Mouse (Mus musculus) heart, embryonic 13.5 days (tissue): ENCODE measurements at regions not wholly inside any gene's neighbourhood (a gene's known extent, or its start where the extent isn't known, plus 50 kb on each side); places are given as distances from the start of the nearest gene placed in this dataset.

Experiments
- ATAC-seq: fragments of 200-750 bp; cut with Nextera tagmentation; 2 replicates; pipeline ENCODE4 v1.8.0; 2017; ENCODE audit warnings: moderate TSS enrichment; ENCODE audit not compliant: insufficient number of reproducible peaks, low FRiP score, low TSS enrichment; ENCODE audit errors: extremely low read depth
- H3K27ac ChIP-seq: fragments of 300-500 bp; sonication (generic); replicated peaks from 2 replicates; pipeline ENCODE4 v1.5.1; 2015; ENCODE audit warnings: moderate library complexity, mild to moderate bottlenecking, inconsistent platforms
- H3K27me3 ChIP-seq: fragments of 300-500 bp; sonication (generic); replicated peaks from 2 replicates; pipeline ENCODE4 v1.6.1; 2015; ENCODE audit warnings: mild to moderate bottlenecking, inconsistent platforms
- H3K36me3 ChIP-seq: fragments of 300-500 bp; sonication (generic); 2 replicates; pipeline ENCODE4 v1.6.1; 2015; ENCODE audit warnings: mild to moderate bottlenecking, inconsistent platforms
- H3K4me1 ChIP-seq: fragments of 300-500 bp; sonication (generic); 2 replicates; pipeline ENCODE4 v1.6.1; 2015; ENCODE audit warnings: inconsistent platforms
- H3K4me2 ChIP-seq: fragments of 300-500 bp; sonication (generic); 2 replicates; pipeline ENCODE4 v1.6.1; 2015; ENCODE audit warnings: inconsistent platforms, mild to moderate bottlenecking, moderate library complexity
- H3K4me3 ChIP-seq: fragments of 300-500 bp; sonication (generic); 2 replicates; pipeline ENCODE4 v1.5.1; 2015; ENCODE audit warnings: moderate library complexity, mild to moderate bottlenecking, inconsistent platforms
- H3K9ac ChIP-seq: fragments of 300-500 bp; sonication (generic); 2 replicates; pipeline ENCODE4 v1.6.1; 2015; ENCODE audit warnings: inconsistent platforms, mild to moderate bottlenecking, moderate library complexity
- H3K9me3 ChIP-seq: fragments of 300-500 bp; sonication (generic); 2 replicates; pipeline ENCODE4 v1.6.1; 2016; ENCODE audit warnings: inconsistent platforms
- WGBS: fragments of 180-500 bp; shearing (Covaris S2); methylation state at CpG from one replicate; pipeline ENCODE4 v1.1.7; 2015; ENCODE audit warnings: mixed read lengths; 5-methylcytosine and 5-hydroxymethylcytosine counted together

GRCm38 (mm10) chr8:36322578-36322977 is 557.0 kb downstream of the Gm19410 start:
- no peak overlapping the region for H3K27ac ChIP-seq
- no peak overlapping the region for H3K4me2 ChIP-seq
- H3K36me3 ChIP-seq: no peaks in the 10 kb centered on the region
- no peak overlapping the region for H3K9ac ChIP-seq
- H3K9me3 ChIP-seq: no peaks in the 10 kb centered on the region
- 66% methylated on average over 7 of the region's 7 CpGs for WGBS
- H3K27me3 ChIP-seq: no peaks in the 10 kb centered on the region
- ATAC-seq: no peak
- peaks cover 17% of the 10 kb centered on the region for H3K4me1 ChIP-seq
- no peak overlapping the region for H3K4me3 ChIP-seq

DNA sequence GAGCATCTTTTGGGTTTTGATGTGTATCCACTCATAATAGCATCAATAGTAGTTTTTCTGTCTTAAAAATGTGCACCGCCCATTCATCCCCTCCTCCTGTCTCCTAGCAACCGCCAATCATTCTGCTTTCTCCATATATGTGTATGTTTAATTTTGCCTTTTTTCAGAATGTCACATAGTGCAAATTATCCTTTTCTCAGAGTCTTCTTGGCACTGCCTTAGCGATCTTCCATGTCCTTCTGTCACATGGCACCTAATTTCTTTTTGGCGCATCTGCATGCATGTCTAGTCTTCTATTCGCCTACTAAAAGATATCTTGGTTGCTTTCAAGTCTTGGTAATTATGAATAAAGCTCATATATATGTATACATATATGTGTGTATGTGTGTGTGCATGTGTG is 573.0 kb downstream of the Gm19410 start:
- Histone ChIP-seq H3K9me3 (no peaks in the 10 kb centered on the region), H3K4me2 (no peak overlapping the region), H3K36me3 (no peaks in the 10 kb centered on the region), H3K27ac (no peak overlapping the region), H3K27me3 (no peaks in the 10 kb centered on the region; the same call in 1 of the 2 replicates), H3K4me1 (no peaks in the 10 kb centered on the region), H3K4me3 (no peak overlapping the region), H3K9ac (no peak overlapping the region)
- 92% methylated on average over 5 of the region's 5 CpGs for WGBS
- ATAC-seq: no peak

- Histone ChIP-seq H3K9ac (no peak overlapping the region), H3K9me3 (no peaks in the 10 kb centered on the region), H3K27me3 (no peaks in the 10 kb centered on the region; the same call in 1 of the 2 replicates), H3K4me1 (no peaks in the 10 kb centered on the region), H3K27ac (no peak overlapping the region), H3K36me3 (no peaks in the 10 kb centered on the region), H3K4me3 (no peak overlapping the region), H3K4me2 (no peak overlapping the region)
- ATAC-seq: no peak
- WGBS: 85% methylated on average over 6 of the region's 6 CpGs
These were observed 573.9 kb downstream of the Gm19410 start for GRCm38 (mm10) chr8:36339449-36339848.

DNA sequence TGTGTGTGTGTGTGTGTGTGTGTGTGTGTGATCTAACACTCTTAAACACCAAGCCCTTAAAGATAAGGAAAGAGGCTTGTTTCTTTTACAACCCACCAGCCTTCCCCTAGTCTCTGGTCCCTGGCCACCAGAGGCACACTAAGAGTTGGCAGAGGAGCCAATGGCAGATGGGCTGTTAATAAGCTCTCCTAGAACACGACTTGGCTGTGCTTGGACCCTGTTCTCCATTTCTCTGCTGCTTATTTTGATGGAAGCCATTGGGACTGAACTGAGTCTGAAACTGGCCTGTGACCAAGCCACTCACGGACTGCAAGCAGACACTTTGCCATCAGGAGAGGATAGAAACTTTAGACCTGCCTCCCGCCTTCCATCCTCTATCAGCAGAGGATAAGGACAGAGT is 574.9 kb downstream of the Gm19410 start:
- H3K27me3 ChIP-seq: no peaks in the 10 kb centered on the region; the same call in 1 of the 2 replicates
- 66% methylated on average over 3 of the region's 3 CpGs for WGBS
- no peaks in the 10 kb centered on the region for H3K9me3 ChIP-seq
- H3K4me3 ChIP-seq: no peak overlapping the region
- no peak for ATAC-seq
- H3K4me1 ChIP-seq: no peaks in the 10 kb centered on the region
- H3K9ac ChIP-seq: no peak overlapping the region
- H3K36me3 ChIP-seq: no peaks in the 10 kb centered on the region
- H3K27ac ChIP-seq: no peak overlapping the region
- H3K4me2 ChIP-seq: no peak overlapping the region

GRCm38 (mm10) chr8:36341965-36342364 is 576.4 kb downstream of the Gm19410 start:
- ATAC-seq: no peak
- 71% methylated on average over 4 of the region's 4 CpGs for WGBS
- Histone ChIP-seq H3K9ac (no peak overlapping the region), H3K27ac (no peak overlapping the region), H3K9me3 (no peaks in the 10 kb centered on the region), H3K4me2 (no peak overlapping the region), H3K36me3 (no peaks in the 10 kb centered on the region), H3K27me3 (no peaks in the 10 kb centered on the region; the same call in 1 of the 2 replicates), H3K4me1 (no peaks in the 10 kb centered on the region), H3K4me3 (no peak overlapping the region)

DNA sequence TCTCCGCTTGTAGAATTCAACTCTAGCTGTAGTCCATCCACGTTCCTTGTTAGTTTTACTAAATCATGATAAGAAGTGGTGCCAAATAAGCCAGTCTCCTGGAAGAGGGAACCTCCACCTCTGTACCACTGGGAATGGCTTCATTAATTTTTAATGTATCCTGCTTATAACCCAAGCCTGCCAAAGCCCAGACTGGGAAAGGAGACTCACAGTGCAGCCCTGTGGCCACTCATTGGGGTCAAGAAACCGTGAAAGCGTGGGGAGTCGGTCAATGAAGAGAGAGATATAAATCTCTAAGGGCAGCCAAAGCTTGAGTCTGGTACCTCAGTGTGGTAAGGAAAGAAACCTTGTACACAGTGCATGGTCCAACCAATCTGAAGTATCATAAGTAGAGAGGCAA is 577.1 kb downstream of the Gm19410 start:
- H3K36me3 ChIP-seq: no peaks in the 10 kb centered on the region
- H3K4me1 ChIP-seq: 0 out of 2 replicates have a peak, but pooled peaks cover 1% of the 10 kb centered on the region
- H3K4me3 ChIP-seq: no peak overlapping the region
- H3K27me3 ChIP-seq: no peaks in the 10 kb centered on the region; the same call in 1 of the 2 replicates
- H3K27ac ChIP-seq: no peak overlapping the region
- H3K9me3 ChIP-seq: no peaks in the 10 kb centered on the region
- no peak overlapping the region for H3K4me2 ChIP-seq
- WGBS: 77% methylated on average over 5 of the region's 5 CpGs
- no peak overlapping the region for H3K9ac ChIP-seq
- no peak for ATAC-seq

GRCm38 (mm10) chr8:36346682-36347324 is 581.2 kb downstream of the Gm19410 start:
- 39% methylated on average over 7 of the region's 7 CpGs for WGBS

GRCm38 (mm10) chr8:36348067-36348466 is 582.5 kb downstream of the Gm19410 start:
- ATAC-seq: no peak
- Histone ChIP-seq H3K27me3 (no peaks in the 10 kb centered on the region; the same call in 1 of the 2 replicates), H3K27ac (no peak overlapping the region), H3K36me3 (no peaks in the 10 kb centered on the region), H3K9ac (no peak overlapping the region), H3K9me3 (no peaks in the 10 kb centered on the region), H3K4me3 (no peak overlapping the region), H3K4me1 (peaks cover 8% of the 10 kb centered on the region; the same call in 1 of the 2 replicates), H3K4me2 (no peak overlapping the region)
- 67% methylated on average over 1 of the region's 1 CpGs for WGBS

More at GRCm38 (mm10) chr8:36346682-36347324, 581.2 kb downstream of the Gm19410 start:
- no peaks in the 10 kb centered on the region; the same call in 1 of the 2 replicates for H3K27me3 ChIP-seq
- no peak overlapping the region for H3K4me2 ChIP-seq
- H3K4me1 ChIP-seq: peaks cover 8% of the 10 kb centered on the region; the same call in 1 of the 2 replicates
- no peak overlapping the region for H3K9ac ChIP-seq
- H3K9me3 ChIP-seq: no peaks in the 10 kb centered on the region
- no peaks in the 10 kb centered on the region for H3K36me3 ChIP-seq
- ATAC-seq: no peak
- no peak overlapping the region for H3K4me3 ChIP-seq
- no peak overlapping the region for H3K27ac ChIP-seq

DNA sequence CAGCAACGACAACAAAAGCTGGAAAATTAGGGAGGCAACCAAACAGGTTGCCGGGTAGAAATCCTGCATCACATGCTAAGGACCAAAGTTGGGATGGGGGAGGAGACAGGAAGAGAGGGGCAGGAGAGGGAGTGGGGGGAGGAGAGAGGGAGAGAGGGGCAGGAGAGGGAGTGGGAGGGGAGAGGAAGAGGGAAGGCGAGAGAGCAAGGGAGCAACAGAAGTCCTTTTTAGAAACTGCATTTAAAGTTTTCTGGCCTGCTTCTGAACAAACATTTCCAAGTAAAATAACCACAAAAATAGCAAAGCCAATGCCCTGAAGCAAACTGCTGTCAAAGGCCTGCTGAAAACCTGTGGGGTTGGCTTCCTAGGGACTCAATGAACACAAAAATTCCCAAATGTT is 589.3 kb downstream of the Gm19410 start:
- H3K9ac ChIP-seq: no peak overlapping the region
- no peaks in the 10 kb centered on the region for H3K4me1 ChIP-seq
- no peak overlapping the region; the same call in 1 of the 2 replicates for H3K27ac ChIP-seq
- ATAC-seq: no peak
- H3K36me3 ChIP-seq: no peaks in the 10 kb centered on the region
- H3K27me3 ChIP-seq: no peaks in the 10 kb centered on the region
- H3K9me3 ChIP-seq: no peaks in the 10 kb centered on the region
- WGBS: 15% methylated on average over 3 of the region's 3 CpGs
- H3K4me2 ChIP-seq: no peak overlapping the region
- no peak overlapping the region for H3K4me3 ChIP-seq

GRCm38 (mm10) chr8:36358998-36359397 is 593.4 kb downstream of the Gm19410 start:
- Histone ChIP-seq H3K9ac (no peak overlapping the region), H3K4me3 (no peak overlapping the region), H3K4me1 (no peaks in the 10 kb centered on the region), H3K9me3 (no peaks in the 10 kb centered on the region), H3K27ac (no peak overlapping the region), H3K36me3 (no peaks in the 10 kb centered on the region), H3K4me2 (no peak overlapping the region), H3K27me3 (no peaks in the 10 kb centered on the region)
- ATAC-seq: no peak
- 67% methylated on average over 2 of the region's 2 CpGs for WGBS

GRCm38 (mm10) chr8:36361255-36361654 is 595.7 kb downstream of the Gm19410 start:
- WGBS: 10% methylated on average over 2 of the region's 2 CpGs
- H3K36me3 ChIP-seq: no peaks in the 10 kb centered on the region
- no peaks in the 10 kb centered on the region for H3K27me3 ChIP-seq
- H3K4me2 ChIP-seq: no peak overlapping the region
- H3K4me1 ChIP-seq: no peaks in the 10 kb centered on the region
- no peak overlapping the region for H3K9ac ChIP-seq
- no peak for ATAC-seq
- no peaks in the 10 kb centered on the region for H3K9me3 ChIP-seq
- no peak overlapping the region for H3K4me3 ChIP-seq
- H3K27ac ChIP-seq: no peak overlapping the region

- WGBS: 30% methylated on average over 8 of the region's 8 CpGs
These were observed 596.2 kb downstream of the Gm19410 start for GRCm38 (mm10) chr8:36361818-36362217.

More at GRCm38 (mm10) chr8:36361818-36362217, 596.2 kb downstream of the Gm19410 start:
- no peaks in the 10 kb centered on the region for H3K36me3 ChIP-seq
- no peaks in the 10 kb centered on the region for H3K9me3 ChIP-seq
- H3K27me3 ChIP-seq: no peaks in the 10 kb centered on the region
- no peak for ATAC-seq
- H3K4me1 ChIP-seq: no peaks in the 10 kb centered on the region
- no peak overlapping the region for H3K27ac ChIP-seq
- no peak overlapping the region for H3K9ac ChIP-seq
- no peak overlapping the region for H3K4me2 ChIP-seq
- H3K4me3 ChIP-seq: no peak overlapping the region
